ENCODE assay signal across 19 mouse cellular contexts in genomic region chr12:72674079-72674797, GRCm38 (mm10). TPM values are rescaled to one million over a fixed set of nuclear protein-coding genes. Genes with fewer than 3 reads are reported as not detected.
DNase-seq lines count a peak whose midpoint lies in the region; ATAC-seq and TF ChIP-seq lines count a peak whose summit lies in the region.
"Had no signal": no experiment of that assay in that cellular context is flagged by ENCODE, and none has a peak within 500 bp of the region (broad histone marks: within the 10 kb centered on the region; RNA-seq: fewer than 3 reads in every experiment).

No protein-coding gene starts in this region.

- H3K4me2 ChIP-seq in lung, embryonic 16.5 days (ENCODE audit: low read depth, low read length), result no peak overlapping the region
- H3K4me2 ChIP-seq: forebrain, embryonic 12.5 days had no signal

- no peak overlapping the region for H3K9ac ChIP-seq in lung, embryonic 16.5 days (ENCODE audit: low read length)
- H3K9ac ChIP-seq: forebrain, embryonic 12.5 days had no signal

- no peak overlapping the region for H3K4me3 ChIP-seq in lung, embryonic 16.5 days (ENCODE audit: low read length)
- no peak overlapping the region for H3K4me3 ChIP-seq in thymus, adult 2 months (ENCODE audit: control insufficient read depth, insufficient read depth, low read length)
- H3K4me3 ChIP-seq: forebrain, embryonic 12.5 days had no signal

- no peaks in the 10 kb centered on the region for H3K36me3 ChIP-seq in lung, embryonic 16.5 days (ENCODE audit: control insufficient read depth, insufficient read depth, low read length)
- no peaks in the 10 kb centered on the region for H3K36me3 ChIP-seq in thymus, adult 2 months (ENCODE audit: control insufficient read depth, insufficient read depth, low read length)
- H3K36me3 ChIP-seq: forebrain, embryonic 12.5 days had no signal

- H3K9me3 ChIP-seq in lung, embryonic 16.5 days (ENCODE audit: control insufficient read depth, low read length), result no peaks in the 10 kb centered on the region
- H3K9me3 ChIP-seq: forebrain, embryonic 12.5 days had no signal

- intact Hi-C loops in heart, postnatal 14 days (cut with DNase I), result loop anchor here (10.0 kb wide), 1 partner anchor 1369 kb away; the partner anchor contains the start of gene Dact1

- H3K27me3 ChIP-seq in lung, embryonic 16.5 days (ENCODE audit: control insufficient read depth, insufficient read depth, low read depth, low read length), result no peaks in the 10 kb centered on the region
- no peaks in the 10 kb centered on the region for H3K27me3 ChIP-seq in thymus, adult 2 months (ENCODE audit: control insufficient read depth, insufficient read depth, low read length)
- H3K27me3 ChIP-seq: forebrain, embryonic 12.5 days had no signal

- peak; percentile 36; the same call in 1 of the 2 replicates for ATAC-seq in lung, embryonic 16.5 days (ENCODE audit: low read depth)

- H3K27ac ChIP-seq in lung, embryonic 16.5 days (ENCODE audit: low read length), result no peak overlapping the region
- no peak overlapping the region for H3K27ac ChIP-seq in thymus, adult 2 months (ENCODE audit: control insufficient read depth, insufficient read depth, low read length)
- H3K27ac ChIP-seq: forebrain, embryonic 12.5 days had no signal

- H3K4me1 ChIP-seq in lung, embryonic 16.5 days (replicated peaks; ENCODE audit: control insufficient read depth, insufficient read depth, low read length), result no peaks in the 10 kb centered on the region
- no peaks in the 10 kb centered on the region for H3K4me1 ChIP-seq in thymus, adult 2 months (replicated peaks; ENCODE audit: control insufficient read depth, insufficient read depth, low read length)
- H3K4me1 ChIP-seq: forebrain, embryonic 12.5 days had no signal

- peak; percentile 91 for DNase-seq in heart, adult 11 months
- no peak for DNase-seq in heart, postnatal 14 days
- peak; percentile 95 for DNase-seq in 416B (ENCODE audit: low read depth)
- DNase-seq in gonadal fat pad, adult 2 months (ENCODE audit: low read depth), result peak; percentile 96
- no peak for DNase-seq in kidney, adult 8-10 months
- DNase-seq in thymus, adult 2 months, result no peak
- no peak for DNase-seq in adrenal gland, adult 8-10 months
- DNase-seq: cerebellum, adult 8-10 months; gastrocnemius, postnatal 10 days; right cerebral cortex, adult 18-20 months; thymus, adult 18-20 months had no signal

- no peak for TF ChIP-seq CTCF in thymus, adult 2 months (IDR thresholded peaks at IDR 0.05; ENCODE audit: borderline replicate concordance, control insufficient read depth, extremely low read depth, insufficient read depth, low read length, poor library complexity)

- no peak for TF ChIP-seq POLR2A in thymus, adult 2 months (IDR thresholded peaks at IDR 0.05; ENCODE audit: control insufficient read depth, extremely low read depth, insufficient read depth, low read length, poor library complexity)

- 55% methylated on average over 7 of the region's 7 CpGs for WGBS in lung, embryonic 16.5 days
- WGBS in thymus, adult 2 months, result 14% methylated on average over 7 of the region's 7 CpGs

RNA-seq across cellular contexts. Expression of gene Dhrs7, which starts 9.5 kb away (rescaled TPM):
- total RNA-seq in heart, postnatal 14 days (2021), result 100 to 1,000 TPM in 1 of 2 experiments, 10 to 100 TPM in 1; 94.6 to 114 TPM
- polyA plus RNA-seq in gonadal fat pad, adult 2 months (2012; rRNA removed), result 70.8 and 83.7 TPM in 2 replicates
- polyA plus RNA-seq in lung, embryonic 16.5 days (2015; fragmentation: Nextera tagmentation; extraction: Ambion mirVana), result 83.8 and 92.1 TPM in 2 replicates
- polyA plus RNA-seq in thymus, adult 2 months (2012; rRNA removed), result 16.9 and 17.1 TPM in 2 replicates
- 100 to 1,000 TPM; 112 to 216 (median 160) TPM for total RNA-seq in adrenal gland, adult 8-10 months (2022)

RNA-seq across cellular contexts. Expression of gene Gm4756, which starts 24.8 kb away (rescaled TPM):
- total RNA-seq in heart, postnatal 14 days (2021), result not detected
- 0.15 TPM in 1 of 2 replicates, not detected in the other for polyA plus RNA-seq in gonadal fat pad, adult 2 months (2012; rRNA removed)
- not detected in 2 replicates for polyA plus RNA-seq in lung, embryonic 16.5 days (2015; fragmentation: Nextera tagmentation; extraction: Ambion mirVana)
- polyA plus RNA-seq in thymus, adult 2 months (2012; rRNA removed), result 0.23 TPM in 1 of 2 replicates, not detected in the other
- not detected for total RNA-seq in adrenal gland, adult 8-10 months (2022)
- total RNA-seq: gastrocnemius, postnatal 10 days; layer of hippocampus, postnatal 10 days; left cerebral cortex, postnatal 4 days; midbrain, postnatal 0 days; neutrophil, adult 5-6 weeks had no signal
- polyA plus RNA-seq: brain, embryonic 14.5 days; forebrain, embryonic 12.5 days; liver, embryonic 16.5 days; midbrain, postnatal 0 days had no signal

Comparison
In these comparisons a context has a peak if more than half of its experiments do, and no peak if none do; other contexts are left out.
1. DNase-seq: peak in heart, adult 11 months (single experiment), 416B (single experiment) and gonadal fat pad, adult 2 months (single experiment); none in heart, postnatal 14 days (0 of 2), kidney, adult 8-10 months (0 of 2), thymus, adult 2 months (single experiment) and adrenal gland, adult 8-10 months (single experiment).